Mouse (Mus musculus): ENCODE results near the gene Sez6l. TPM values are rescaled to one million over a fixed set of nuclear protein-coding genes. Genes with fewer than 3 reads are reported as not detected.

The Sez6l gene
- polyA plus RNA-seq, 1 experiment from 2014 or later, result 0.01 TPM

DNA sequence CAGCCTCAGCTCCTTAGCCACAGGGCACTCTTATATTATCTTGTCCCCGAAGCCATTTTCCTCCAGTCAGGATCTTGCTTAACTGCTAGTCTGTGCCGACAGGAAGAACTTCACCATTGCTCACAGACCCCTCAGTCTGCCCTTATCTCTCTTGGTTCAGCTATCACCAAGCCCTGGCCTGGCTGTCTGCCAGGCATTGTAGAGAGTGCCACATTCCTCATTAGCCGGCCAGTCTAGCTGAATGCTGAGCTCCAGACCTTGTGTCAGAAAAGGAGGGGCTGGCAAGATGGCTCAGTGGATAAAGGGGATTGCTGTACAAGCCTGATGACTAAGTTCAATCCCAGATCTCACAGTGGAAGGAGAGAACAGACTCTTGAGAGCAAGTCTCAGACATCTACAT is 171.0 kb downstream of the Sez6l start:
- in situ Hi-C loops (cut with MboI; ENCODE audit: low pct_unique_long_range_greater_than_20kb), result no loop called here
- no peak for ATAC-seq
- DNase-seq (ENCODE audit: low read depth, low spot score), result no peak
- no peak for TF ChIP-seq CTCF (IDR thresholded peaks at IDR 0.05)
- ChIA-PET CTCF (no interaction called here), POLR2A (no interaction called here)
- peaks cover 11% of the 10 kb centered on the region for H3K27me3 ChIP-seq

DNA sequence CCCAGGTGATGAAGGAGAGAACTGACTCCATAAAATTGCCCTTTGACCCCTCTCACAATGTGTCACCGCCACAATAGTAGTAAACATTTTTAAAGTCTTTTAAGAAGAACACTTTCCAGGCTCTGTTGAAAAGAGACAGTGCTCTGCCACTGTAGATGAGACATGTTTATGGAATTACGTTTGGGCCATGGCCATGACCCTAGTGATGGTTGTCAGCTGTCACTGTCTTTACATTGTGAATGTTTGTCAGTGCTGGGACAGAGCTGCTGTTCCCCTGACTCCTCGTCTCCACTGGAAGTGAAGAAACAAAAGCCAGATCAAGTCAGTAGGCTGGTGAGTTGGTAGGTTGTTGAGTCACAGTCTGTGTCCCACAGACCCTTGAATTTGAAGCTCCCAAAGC is 174.5 kb downstream of the Sez6l start:
- no peak for TF ChIP-seq CTCF (IDR thresholded peaks at IDR 0.05)
- ChIA-PET CTCF (no interaction called here), POLR2A (no interaction called here)
- DNase-seq (ENCODE audit: low read depth, low spot score) (no peak), ATAC-seq (no peak)
- in situ Hi-C loops (cut with MboI; ENCODE audit: low pct_unique_long_range_greater_than_20kb), result no loop called here
- peaks cover 11% of the 10 kb centered on the region for H3K27me3 ChIP-seq

GRCm38 (mm10) chr5:112399284-112399683 is 177.7 kb downstream of the Sez6l start:
- peaks cover 13% of the 10 kb centered on the region for H3K27me3 ChIP-seq
- in situ Hi-C loops (cut with MboI; ENCODE audit: low pct_unique_long_range_greater_than_20kb), result no loop called here
- CTCF ChIA-PET, result no interaction called here
- ATAC-seq (no peak), DNase-seq (ENCODE audit: low read depth, low spot score) (no peak)
- POLR2A ChIA-PET, result no interaction called here
- no peak for TF ChIP-seq CTCF (IDR thresholded peaks at IDR 0.05)

GRCm38 (mm10) chr5:112396066-112396465 is 180.9 kb downstream of the Sez6l start:
- DNase-seq (ENCODE audit: low read depth, low spot score), result no peak
- ChIA-PET POLR2A (no interaction called here), CTCF (no interaction called here)
- in situ Hi-C loops (cut with MboI; ENCODE audit: low pct_unique_long_range_greater_than_20kb), result no loop called here
- TF ChIP-seq CTCF (IDR thresholded peaks at IDR 0.05), result no peak
- ATAC-seq, result no peak
- H3K27me3 ChIP-seq, result peaks cover 20% of the 10 kb centered on the region

DNA sequence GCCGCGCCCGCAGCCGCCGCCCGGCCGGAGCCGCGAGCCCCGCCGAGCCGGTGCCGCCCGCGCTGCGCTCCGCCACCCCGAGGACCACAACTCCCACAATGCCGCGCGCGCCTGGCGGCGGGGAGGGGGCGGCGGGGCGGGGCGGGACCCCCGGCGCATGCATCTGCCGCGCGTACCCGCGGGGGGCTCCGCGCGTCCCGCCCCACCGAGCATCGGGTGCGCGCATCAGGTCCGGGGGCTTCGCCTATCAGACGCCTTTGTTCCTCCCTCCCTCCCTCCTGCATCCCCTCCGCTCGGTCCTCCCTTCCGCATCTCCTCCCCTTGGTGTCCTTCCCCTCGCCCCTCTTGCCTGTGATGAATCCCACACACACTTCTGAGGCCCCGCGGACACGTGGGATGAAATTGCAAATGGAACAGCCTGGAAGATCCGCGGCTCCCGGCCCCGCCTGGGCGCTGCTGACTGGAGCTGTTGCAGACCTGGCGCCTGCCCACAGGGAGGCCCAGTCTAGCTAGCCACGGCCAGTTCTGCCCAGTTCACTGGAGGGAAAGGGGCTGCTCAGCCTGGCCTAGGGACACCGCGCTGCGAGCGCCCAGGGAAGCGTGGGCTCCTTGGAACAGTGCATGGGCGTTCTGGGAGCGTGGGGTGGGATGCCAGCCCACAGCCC is 182.1 kb downstream of the Sez6l start, which contains the start of gene Asphd2:
TSS of gene Asphd2 (minus strand) at position 88 of the 665 bp plus-strand sequence.
- in situ Hi-C loops (cut with MboI; ENCODE audit: low pct_unique_long_range_greater_than_20kb), result no loop called here
- ATAC-seq, result peak; percentile 53
- no peak for TF ChIP-seq CTCF (IDR thresholded peaks at IDR 0.05)
- H3K27me3 ChIP-seq, result peaks cover 15% of the 10 kb centered on the region
- ChIA-PET POLR2A (no interaction called here), CTCF (no interaction called here)
- no peak for DNase-seq (ENCODE audit: low read depth, low spot score)

DNA sequence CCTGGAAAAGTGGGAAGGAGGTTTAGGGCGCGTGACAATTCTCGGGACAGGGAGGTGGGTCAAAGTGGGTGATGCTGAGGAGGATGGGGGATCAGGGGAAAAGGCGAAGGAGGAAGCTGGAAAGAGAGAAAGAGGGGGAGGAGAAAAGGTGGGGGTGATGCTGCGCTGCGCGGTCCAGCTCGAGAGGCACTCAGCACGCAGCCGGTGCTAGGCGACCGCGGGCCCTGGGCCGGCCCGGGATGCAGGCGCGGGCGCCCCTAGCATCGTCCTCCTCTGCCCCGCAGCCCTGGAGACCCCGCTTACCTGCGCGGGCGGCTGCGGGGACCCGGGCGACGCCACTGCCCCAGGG is 182.6 kb downstream of the Sez6l start:
- DNase-seq (ENCODE audit: low read depth, low spot score) (no peak), ATAC-seq (no peak)
- in situ Hi-C loops (cut with MboI; ENCODE audit: low pct_unique_long_range_greater_than_20kb), result no loop called here
- no peak for TF ChIP-seq CTCF (IDR thresholded peaks at IDR 0.05)
- peaks cover 15% of the 10 kb centered on the region for H3K27me3 ChIP-seq
- POLR2A ChIA-PET, result no interaction called here
- CTCF ChIA-PET, result no interaction called here

DNA sequence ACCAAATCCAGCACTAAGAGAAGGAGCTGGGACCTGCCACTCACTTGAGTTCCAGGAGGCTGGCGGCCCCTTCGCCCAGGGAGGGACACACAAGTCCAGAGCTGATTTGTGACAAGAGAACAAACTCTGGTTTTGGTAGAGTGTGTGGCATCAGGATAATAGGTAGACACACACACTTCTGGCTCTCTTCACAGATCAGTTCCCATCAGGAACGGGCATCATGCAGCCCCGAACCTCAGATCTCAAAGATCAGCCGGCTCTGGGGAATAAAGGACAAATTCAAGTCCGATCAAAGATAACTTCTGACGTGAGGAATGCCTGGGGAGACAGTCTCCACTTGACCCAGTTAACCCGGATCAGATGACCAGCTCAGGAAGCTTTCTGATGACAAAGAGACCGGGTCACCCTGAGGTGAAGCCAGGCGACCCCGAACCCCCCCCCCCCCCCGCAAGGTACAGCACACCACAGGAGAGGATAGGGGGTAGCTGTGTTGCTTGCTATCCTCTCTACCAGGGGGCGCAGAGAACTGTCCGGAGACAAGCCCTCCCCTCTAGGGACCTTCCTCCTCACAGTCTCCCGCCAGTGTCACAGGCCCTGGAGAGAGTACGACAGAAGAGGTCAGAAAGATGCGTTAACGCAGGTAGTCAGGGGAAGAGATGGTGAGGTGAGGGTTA is 183.1 kb downstream of the Sez6l start:
- DNase-seq (ENCODE audit: low read depth, low spot score) (no peak), ATAC-seq (no peak)
- ChIA-PET POLR2A (no interaction called here), CTCF (no interaction called here)
- in situ Hi-C loops (cut with MboI; ENCODE audit: low pct_unique_long_range_greater_than_20kb), result no loop called here
- no peak for TF ChIP-seq CTCF (IDR thresholded peaks at IDR 0.05)
- peaks cover 15% of the 10 kb centered on the region for H3K27me3 ChIP-seq

DNA sequence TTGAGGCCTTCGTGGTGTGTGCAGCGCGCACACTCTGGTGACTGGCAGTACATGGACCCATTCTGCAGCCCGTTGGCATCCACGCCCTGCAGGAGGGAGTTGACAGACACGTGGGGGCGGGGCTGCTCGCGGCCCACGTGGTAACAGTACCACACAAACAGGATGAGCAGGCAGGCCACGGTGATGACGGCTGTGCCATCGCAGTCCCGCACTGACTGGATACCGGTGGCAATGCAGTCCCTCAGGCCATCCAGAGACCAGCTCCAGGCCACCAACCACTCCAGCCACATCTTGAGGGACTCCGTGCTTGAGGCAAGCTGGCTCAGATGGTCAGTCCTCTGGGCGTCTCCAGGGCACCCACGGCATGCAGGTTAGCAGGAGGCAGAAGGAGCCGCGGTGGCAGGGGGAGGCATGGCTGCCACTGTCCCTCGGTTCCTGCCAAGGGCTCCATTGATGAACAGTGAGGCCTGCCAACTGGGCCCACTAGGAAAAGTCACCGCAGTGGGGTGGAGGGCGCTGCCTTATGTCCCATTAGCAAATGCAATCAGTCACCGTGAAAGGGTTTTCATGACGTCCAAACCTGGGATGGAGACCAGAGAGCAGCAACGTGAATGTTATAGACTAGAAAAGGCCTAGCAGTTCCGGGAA is 185.2 kb downstream of the Sez6l start:
- CTCF ChIA-PET, result no interaction called here
- POLR2A ChIA-PET, result no interaction called here
- H3K27me3 ChIP-seq, result peaks cover 15% of the 10 kb centered on the region
- in situ Hi-C loops (cut with MboI; ENCODE audit: low pct_unique_long_range_greater_than_20kb), result no loop called here
- no peak for TF ChIP-seq CTCF (IDR thresholded peaks at IDR 0.05)
- DNase-seq (ENCODE audit: low read depth, low spot score) (no peak), ATAC-seq (no peak)

DNA sequence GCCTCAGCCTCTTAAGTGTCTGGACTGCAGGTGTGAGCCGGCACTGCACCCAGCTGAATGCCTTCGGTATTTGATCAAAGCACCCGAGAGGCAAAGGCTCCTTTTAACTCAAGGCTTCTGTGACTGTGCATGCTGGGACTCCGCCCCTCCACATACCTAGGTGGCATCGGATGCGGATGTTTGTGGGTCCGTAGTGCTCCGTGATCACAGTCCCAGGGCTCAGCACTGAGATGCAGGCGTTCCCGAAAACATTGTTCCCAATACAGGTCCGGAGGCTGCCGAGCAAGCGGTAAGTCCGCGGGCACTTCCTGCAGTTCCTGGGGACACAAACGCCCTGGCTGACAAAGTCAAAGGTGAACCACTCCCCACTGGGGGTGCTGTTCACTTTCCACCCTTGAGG is 186.0 kb downstream of the Sez6l start:
- POLR2A ChIA-PET, result interaction anchor here (0.7 kb wide), 1 partner anchor 18 kb away, joined by 3 read pairs; no protein-coding TSS in a partner anchor
- no peak for ATAC-seq
- in situ Hi-C loops (cut with MboI; ENCODE audit: low pct_unique_long_range_greater_than_20kb), result no loop called here
- CTCF ChIA-PET, result no interaction called here
- H3K27me3 ChIP-seq, result peaks cover 15% of the 10 kb centered on the region
- DNase-seq (ENCODE audit: low read depth, low spot score), result no peak
- no peak for TF ChIP-seq CTCF (IDR thresholded peaks at IDR 0.05)

- in situ Hi-C loops (cut with MboI; ENCODE audit: low pct_unique_long_range_greater_than_20kb), result no loop called here
- DNase-seq (ENCODE audit: low read depth, low spot score) (no peak), ATAC-seq (no peak)
- ChIA-PET POLR2A (interaction anchor here (0.9 kb wide), 1 partner anchor 47 kb away, joined by 3 read pairs; the partner anchor contains the start of genes Hps4 and Srrd), CTCF (interaction anchor here (1.2 kb wide), 1 partner anchor 39 kb away, joined by 3 read pairs; no protein-coding TSS in a partner anchor)
- peaks cover 11% of the 10 kb centered on the region for H3K27me3 ChIP-seq
- TF ChIP-seq CTCF (IDR thresholded peaks at IDR 0.05), result no peak
Measured at GRCm38 (mm10) chr5:112389352-112389751, 187.6 kb downstream of the Sez6l start.

GRCm38 (mm10) chr5:112385973-112386372 is 191.0 kb downstream of the Sez6l start:
- ChIA-PET CTCF (no interaction called here), POLR2A (no interaction called here)
- ATAC-seq (no peak), DNase-seq (ENCODE audit: low read depth, low spot score) (no peak)
- TF ChIP-seq CTCF (IDR thresholded peaks at IDR 0.05), result no peak
- in situ Hi-C loops (cut with MboI; ENCODE audit: low pct_unique_long_range_greater_than_20kb), result no loop called here
- H3K27me3 ChIP-seq, result no peaks in the 10 kb centered on the region

Measured in Patski (cell line).